Mouse (Mus musculus) heart, adult 2 months (tissue): ENCODE results near the gene Pgap2.

Experiments used
- EP300 ChIP-seq: fragments of 200-500 bp; IDR thresholded peaks from 2 replicates; pipeline ENCODE4 v1.6.1; 2011; ENCODE audit warnings: low read depth, low read length, control low read depth; ENCODE audit not compliant: insufficient read depth
- POLR2A ChIP-seq: fragments of 200-500 bp; IDR thresholded peaks from 2 replicates; pipeline ENCODE4 v1.6.1; 2011; ENCODE audit warnings: mild to moderate bottlenecking, low read depth, low read length, control low read depth; ENCODE audit not compliant: insufficient read depth

- no peak for TF ChIP-seq EP300
- peak; percentile 39; the same call in 1 of the 2 replicates for TF ChIP-seq POLR2A
Measured at GRCm38 (mm10) chr7:102226051-102226450, 16.0 kb downstream of the Pgap2 start.
